Mouse (Mus musculus): ENCODE data around the gene Azin2. TPM values are rescaled to one million over a fixed set of nuclear protein-coding genes. Genes with fewer than 3 reads are reported as not detected.

Gene Azin2
- total and polyA plus RNA-seq, 3 experiments, result 0.39 to 2.3 TPM; not detected in 1

DNA sequence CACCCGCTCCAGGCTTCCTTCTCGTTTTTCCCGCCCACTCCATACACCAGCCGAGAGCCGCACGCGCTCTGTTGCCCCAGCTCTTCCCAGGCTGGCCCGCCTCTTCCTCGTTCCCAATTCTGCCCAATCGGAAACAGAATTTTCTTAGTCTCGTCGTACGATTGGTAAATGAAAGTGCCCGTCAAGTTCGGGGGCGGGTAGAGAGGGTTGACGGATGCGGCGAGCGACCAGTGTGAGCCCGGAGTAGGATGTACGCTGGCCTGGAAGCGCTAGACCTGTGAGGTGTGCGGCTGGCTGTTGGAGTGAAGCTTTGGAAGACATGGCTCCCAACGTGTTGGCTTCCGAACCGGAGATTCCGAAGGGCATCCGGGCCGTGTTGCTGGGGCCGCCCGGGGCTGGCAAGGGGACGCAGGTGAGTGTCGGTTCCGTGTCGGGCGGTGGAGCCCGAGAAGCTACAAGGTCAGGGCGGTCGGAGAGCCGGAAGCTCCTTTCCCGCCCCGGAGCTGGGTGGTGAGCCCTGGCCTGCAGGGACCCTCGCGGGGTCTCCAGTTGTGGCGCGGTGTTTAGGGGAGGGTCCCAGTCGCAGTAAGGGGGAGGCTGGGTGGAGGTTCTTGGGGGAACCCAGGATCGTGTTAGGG lies 30.9 kb upstream of the Azin2 start (continued):
- TF ChIP-seq MYC (IDR thresholded peaks at IDR 0.05; ENCODE audit: low read depth, low read length) (peak; percentile 32; the same call in 1 of the 2 replicates), ETS1 (IDR thresholded peaks at IDR 0.05; ENCODE audit: low read depth, low read length) (no peak; the same call in 1 of the 2 replicates), RCOR1 (IDR thresholded peaks at IDR 0.05; ENCODE audit: low read depth, low read length) (no peak)

DNA sequence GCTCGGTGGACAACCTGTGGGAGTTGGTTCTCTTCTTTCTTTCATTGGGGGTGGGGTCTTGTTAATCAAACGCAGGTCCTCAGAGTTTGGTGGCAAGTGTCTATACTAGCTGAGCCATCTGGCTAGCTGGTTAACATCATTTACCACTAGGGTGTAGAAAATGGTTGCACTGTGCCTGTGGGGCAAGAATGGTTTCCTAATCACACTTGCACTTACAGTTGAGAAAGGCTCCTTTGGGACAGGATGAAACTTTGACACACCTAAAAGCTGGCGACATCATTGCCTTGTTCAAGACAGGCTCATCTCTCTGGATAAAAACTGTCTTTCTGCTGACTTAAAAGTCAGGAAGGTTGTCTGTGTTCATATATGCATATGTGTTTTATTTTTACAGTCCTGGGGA lies 29.9 kb upstream of the Azin2 start:
- Histone ChIP-seq H3K27ac (ENCODE audit: control insufficient read depth, low read depth, low read length) (no peak overlapping the region), H3K9ac (ENCODE audit: control insufficient read depth, low read depth, low read length, poor library complexity, severe bottlenecking) (no peak overlapping the region), H3K4me1 (ENCODE audit: control insufficient read depth in 1 of 2, insufficient read depth in 2 of 2, low read length in 2 of 2) (peaks cover 3 to 35% of the 10 kb centered on the region in 2 experiments), H3K36me3 (ENCODE audit: control insufficient read depth in 1 of 2, insufficient read depth in 2 of 2, low read length in 2 of 2) (peaks cover 0 to 31% of the 10 kb centered on the region in 2 experiments; a peak in 3 of 4 replicates), H3K4me3 (ENCODE audit: control insufficient read depth in 1 of 2, insufficient read depth in 1 of 2, low read depth in 2 of 2, low read length in 2 of 2) (no peak overlapping the region), H3K9me3 (replicated peaks; ENCODE audit: insufficient read depth, low read length) (no peaks in the 10 kb centered on the region), H3K27me3 (ENCODE audit: control insufficient read depth in 1 of 2, insufficient read depth in 2 of 2, low read length in 2 of 2) (peaks cover 0 to 2% of the 10 kb centered on the region in 2 experiments; a peak in 1 of 4 replicates), H3K79me2 (ENCODE audit: control insufficient read depth, insufficient read depth, low read length, poor library complexity) (peaks cover 39% of the 10 kb centered on the region)
- DNase-seq (ENCODE audit: low read depth, low spot score), result no peak
- TF ChIP-seq ZNF384 (IDR thresholded peaks at IDR 0.05; ENCODE audit: low read depth, low read length), result no peak
- no peak for TF ChIP-seq TCF12 (IDR thresholded peaks at IDR 0.05; ENCODE audit: low read depth, low read length)
- TF ChIP-seq NELFE (IDR thresholded peaks at IDR 0.05; ENCODE audit: low read depth, low read length), result no peak

DNA sequence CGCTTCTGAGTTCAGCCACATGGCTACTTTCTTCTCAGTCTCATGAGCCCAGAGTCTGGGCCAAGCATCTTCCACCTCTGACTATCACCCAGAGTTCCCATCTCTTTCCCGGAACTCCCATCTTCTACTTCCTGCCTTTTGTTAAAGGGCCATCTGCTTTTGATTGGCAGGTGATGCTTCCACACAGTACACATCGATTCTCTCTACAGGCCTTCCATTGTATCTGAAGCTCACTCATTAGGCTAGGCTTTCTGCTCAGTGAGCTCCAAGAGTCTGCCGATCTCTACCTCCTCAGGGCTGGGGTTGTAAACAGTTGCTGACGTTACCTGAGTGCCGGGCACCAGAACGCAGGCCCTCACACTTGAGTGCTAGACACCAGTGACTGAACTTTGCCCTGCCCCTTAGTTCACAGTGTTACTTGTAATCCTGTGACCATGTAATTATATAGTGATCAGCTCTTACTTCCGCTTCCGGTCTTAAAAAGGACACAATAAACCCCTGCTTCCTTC lies 29.3 kb upstream of the Azin2 start, which contains the start of gene Ak2:
Gene Ak2 (plus strand): TSS at position 459 of the 509 bp plus-strand sequence.
- peaks cover 0 to 2% of the 10 kb centered on the region in 2 experiments; a peak in 2 of 4 replicates for H3K27me3 ChIP-seq (ENCODE audit: control insufficient read depth in 1 of 2, insufficient read depth in 2 of 2, low read length in 2 of 2)
- H3K4me3 ChIP-seq (ENCODE audit: control insufficient read depth in 1 of 2, insufficient read depth in 1 of 2, low read depth in 2 of 2, low read length in 2 of 2), result no peak within 1 kb of the TSS
- TF ChIP-seq POLR2A (IDR thresholded peaks at IDR 0.05; ENCODE audit: control insufficient read depth in 1 of 2, insufficient read depth in 1 of 2, low read depth in 1 of 2, low read length in 2 of 2, poor library complexity in 1 of 2), result no peak
- no peak for TF ChIP-seq POLR2AphosphoS5 (IDR thresholded peaks at IDR 0.05; ENCODE audit: borderline replicate concordance, low read depth, low read length)
- no peak for TF ChIP-seq BHLHE40 (IDR thresholded peaks at IDR 0.05; ENCODE audit: borderline replicate concordance, low read depth, low read length)
- TF ChIP-seq MYB (IDR thresholded peaks at IDR 0.05; ENCODE audit: low read depth, low read length), result no peak
- no peak for TF ChIP-seq MEF2A (IDR thresholded peaks at IDR 0.05; ENCODE audit: extremely low read depth, insufficient replicate concordance, low read depth, low read length, poor library complexity, severe bottlenecking)
- TF ChIP-seq USF1 (IDR thresholded peaks at IDR 0.05; ENCODE audit: low read depth, low read length), result no peak
- no peak for TF ChIP-seq ZC3H11A (IDR thresholded peaks at IDR 0.05; ENCODE audit: low read depth, low read length)
- no peak for TF ChIP-seq JUND (IDR thresholded peaks at IDR 0.05; ENCODE audit: low read depth, low read length)
- no peak for TF ChIP-seq ETS1 (IDR thresholded peaks at IDR 0.05; ENCODE audit: low read depth, low read length)
- TF ChIP-seq CHD2 (IDR thresholded peaks at IDR 0.05; ENCODE audit: low read length), result no peak
- H3K4me1 ChIP-seq (ENCODE audit: control insufficient read depth in 1 of 2, insufficient read depth in 2 of 2, low read length in 2 of 2), result peaks cover 0 to 29% of the 10 kb centered on the region in 2 experiments; a peak in 3 of 4 replicates
- peaks cover 0 to 24% of the 10 kb centered on the region in 2 experiments; a peak in 3 of 4 replicates for H3K36me3 ChIP-seq (ENCODE audit: control insufficient read depth in 1 of 2, insufficient read depth in 2 of 2, low read length in 2 of 2)
- peak within 1 kb of the TSS; percentile 45 for H3K27ac ChIP-seq (ENCODE audit: control insufficient read depth, low read depth, low read length)
- DNase-seq (ENCODE audit: low read depth, low spot score), result no peak
- H3K9me3 ChIP-seq (replicated peaks; ENCODE audit: insufficient read depth, low read length), result no peaks in the 10 kb centered on the region
- H3K79me2 ChIP-seq (ENCODE audit: control insufficient read depth, insufficient read depth, low read length, poor library complexity), result peaks cover 33% of the 10 kb centered on the region
- H3K9ac ChIP-seq (ENCODE audit: control insufficient read depth, low read depth, low read length, poor library complexity, severe bottlenecking), result peak within 1 kb of the TSS; percentile 55

All from MEL (cell line).